Mouse (Mus musculus) heart, embryonic 13.5 days (tissue): ENCODE measurements at regions not wholly inside any gene's neighbourhood (a gene's known extent, or its start where the extent isn't known, plus 50 kb on each side); places are given as distances from the start of the nearest gene placed in this dataset.

Experiments
- ATAC-seq: fragments of 200-750 bp; cut with Nextera tagmentation; 2 replicates; pipeline ENCODE4 v1.8.0; 2017; ENCODE audit warnings: moderate TSS enrichment; ENCODE audit not compliant: insufficient number of reproducible peaks, low FRiP score, low TSS enrichment; ENCODE audit errors: extremely low read depth
- H3K27ac ChIP-seq: fragments of 300-500 bp; sonication (generic); replicated peaks from 2 replicates; pipeline ENCODE4 v1.5.1; 2015; ENCODE audit warnings: moderate library complexity, mild to moderate bottlenecking, inconsistent platforms
- H3K27me3 ChIP-seq: fragments of 300-500 bp; sonication (generic); replicated peaks from 2 replicates; pipeline ENCODE4 v1.6.1; 2015; ENCODE audit warnings: mild to moderate bottlenecking, inconsistent platforms
- H3K36me3 ChIP-seq: fragments of 300-500 bp; sonication (generic); 2 replicates; pipeline ENCODE4 v1.6.1; 2015; ENCODE audit warnings: mild to moderate bottlenecking, inconsistent platforms
- H3K4me1 ChIP-seq: fragments of 300-500 bp; sonication (generic); 2 replicates; pipeline ENCODE4 v1.6.1; 2015; ENCODE audit warnings: inconsistent platforms
- H3K4me2 ChIP-seq: fragments of 300-500 bp; sonication (generic); 2 replicates; pipeline ENCODE4 v1.6.1; 2015; ENCODE audit warnings: inconsistent platforms, mild to moderate bottlenecking, moderate library complexity
- H3K4me3 ChIP-seq: fragments of 300-500 bp; sonication (generic); 2 replicates; pipeline ENCODE4 v1.5.1; 2015; ENCODE audit warnings: moderate library complexity, mild to moderate bottlenecking, inconsistent platforms
- H3K9ac ChIP-seq: fragments of 300-500 bp; sonication (generic); 2 replicates; pipeline ENCODE4 v1.6.1; 2015; ENCODE audit warnings: inconsistent platforms, mild to moderate bottlenecking, moderate library complexity
- H3K9me3 ChIP-seq: fragments of 300-500 bp; sonication (generic); 2 replicates; pipeline ENCODE4 v1.6.1; 2016; ENCODE audit warnings: inconsistent platforms
- WGBS: fragments of 180-500 bp; shearing (Covaris S2); methylation state at CpG from one replicate; pipeline ENCODE4 v1.1.7; 2015; ENCODE audit warnings: mixed read lengths; 5-methylcytosine and 5-hydroxymethylcytosine counted together

- Histone ChIP-seq H3K27me3 (no peaks in the 10 kb centered on the region), H3K4me2 (no peak overlapping the region), H3K36me3 (no peaks in the 10 kb centered on the region), H3K9me3 (no peaks in the 10 kb centered on the region), H3K4me3 (no peak overlapping the region), H3K27ac (no peak overlapping the region), H3K9ac (no peak overlapping the region), H3K4me1 (no peaks in the 10 kb centered on the region)
- ATAC-seq, result no peak
- WGBS, result 63% methylated on average over 7 of the region's 7 CpGs
Measured at GRCm38 (mm10) chr3:52463911-52464310, 195.8 kb downstream of the Foxo1 start.

- no peak for ATAC-seq
- H3K4me1 ChIP-seq, result peaks cover 22% of the 10 kb centered on the region
- no peak overlapping the region for H3K9ac ChIP-seq
- H3K4me2 ChIP-seq, result no peak overlapping the region
- H3K27me3 ChIP-seq, result no peaks in the 10 kb centered on the region
- H3K27ac ChIP-seq, result no peak overlapping the region
- WGBS, result 67% methylated on average over 5 of the region's 5 CpGs
- no peaks in the 10 kb centered on the region for H3K36me3 ChIP-seq
- no peak overlapping the region for H3K4me3 ChIP-seq
- no peaks in the 10 kb centered on the region for H3K9me3 ChIP-seq
Measured at GRCm38 (mm10) chr3:52454955-52455354, 186.8 kb downstream of the Foxo1 start.

GRCm38 (mm10) chr3:52453041-52453440 lies 184.9 kb downstream of the Foxo1 start:
- Histone ChIP-seq H3K9ac (no peak overlapping the region), H3K27me3 (no peaks in the 10 kb centered on the region), H3K4me1 (peaks cover 15% of the 10 kb centered on the region), H3K36me3 (no peaks in the 10 kb centered on the region), H3K4me2 (no peak overlapping the region), H3K27ac (no peak overlapping the region), H3K9me3 (no peaks in the 10 kb centered on the region), H3K4me3 (no peak overlapping the region)
- ATAC-seq, result no peak
- 46% methylated on average over 3 of the region's 3 CpGs for WGBS

GRCm38 (mm10) chr3:52452345-52452744 lies 184.2 kb downstream of the Foxo1 start:
- H3K27ac ChIP-seq, result no peak overlapping the region
- H3K27me3 ChIP-seq, result no peaks in the 10 kb centered on the region
- H3K4me1 ChIP-seq, result peaks cover 15% of the 10 kb centered on the region
- H3K4me2 ChIP-seq, result no peak overlapping the region
- no peak overlapping the region for H3K4me3 ChIP-seq
- H3K9ac ChIP-seq, result no peak overlapping the region
- no peak for ATAC-seq
- no peaks in the 10 kb centered on the region for H3K9me3 ChIP-seq
- WGBS, result 53% methylated on average over 5 of the region's 5 CpGs
- no peaks in the 10 kb centered on the region for H3K36me3 ChIP-seq

DNA sequence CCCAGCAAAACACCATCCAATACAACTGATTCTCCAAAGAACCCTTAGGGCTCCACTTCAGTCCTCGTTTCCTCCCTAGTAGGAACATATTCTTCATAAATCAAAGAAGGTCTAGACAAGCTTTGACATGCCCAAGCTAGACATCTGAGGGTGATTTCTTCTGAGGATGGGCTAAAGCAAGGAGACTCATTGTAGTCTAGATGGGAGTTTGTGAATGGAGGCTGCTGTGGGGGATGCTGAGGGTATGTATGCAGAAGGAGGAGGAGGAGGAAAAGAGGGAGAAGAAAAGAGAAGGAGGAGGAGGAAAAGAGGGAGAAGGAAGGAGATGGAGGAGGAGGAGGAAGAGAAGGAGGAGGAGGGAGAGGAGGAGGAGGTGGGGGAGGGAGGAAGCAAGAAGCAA lies 178.9 kb downstream of the Foxo1 start:
- no peak for ATAC-seq
- Histone ChIP-seq H3K4me1 (peaks cover 11% of the 10 kb centered on the region; the same call in 1 of the 2 replicates), H3K4me2 (no peak overlapping the region), H3K27ac (no peak overlapping the region), H3K4me3 (no peak overlapping the region), H3K9me3 (no peaks in the 10 kb centered on the region), H3K27me3 (no peaks in the 10 kb centered on the region), H3K9ac (no peak overlapping the region), H3K36me3 (no peaks in the 10 kb centered on the region)
- WGBS, result 52% methylated on average over 1 of the region's 1 CpGs

DNA sequence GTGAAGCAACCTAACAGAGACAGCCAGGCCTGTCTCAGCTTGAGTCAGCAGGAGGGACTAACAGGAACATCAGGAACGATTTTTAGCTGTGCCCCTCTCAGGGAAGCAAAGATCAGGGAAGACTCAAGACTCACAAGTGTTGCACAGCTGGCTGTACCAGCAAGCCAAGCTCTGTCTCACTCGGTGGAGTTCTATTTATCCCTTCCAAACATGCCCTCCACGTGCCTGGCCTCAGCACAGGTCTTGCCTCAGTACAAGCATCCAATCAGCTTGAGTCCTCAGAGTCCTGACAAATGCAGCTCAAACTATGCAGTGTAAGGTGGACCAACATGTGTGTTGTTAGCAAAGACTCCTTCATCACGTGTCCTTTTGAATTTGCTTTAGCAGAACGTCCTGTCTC lies 178.4 kb downstream of the Foxo1 start:
- WGBS, result 62% methylated on average over 5 of the region's 5 CpGs
- no peak overlapping the region for H3K9ac ChIP-seq
- no peaks in the 10 kb centered on the region for H3K36me3 ChIP-seq
- H3K27ac ChIP-seq, result no peak overlapping the region
- H3K4me3 ChIP-seq, result no peak overlapping the region
- H3K27me3 ChIP-seq, result no peaks in the 10 kb centered on the region
- no peaks in the 10 kb centered on the region for H3K9me3 ChIP-seq
- ATAC-seq, result no peak
- no peak overlapping the region for H3K4me2 ChIP-seq
- H3K4me1 ChIP-seq, result peaks cover 8% of the 10 kb centered on the region; the same call in 1 of the 2 replicates

DNA sequence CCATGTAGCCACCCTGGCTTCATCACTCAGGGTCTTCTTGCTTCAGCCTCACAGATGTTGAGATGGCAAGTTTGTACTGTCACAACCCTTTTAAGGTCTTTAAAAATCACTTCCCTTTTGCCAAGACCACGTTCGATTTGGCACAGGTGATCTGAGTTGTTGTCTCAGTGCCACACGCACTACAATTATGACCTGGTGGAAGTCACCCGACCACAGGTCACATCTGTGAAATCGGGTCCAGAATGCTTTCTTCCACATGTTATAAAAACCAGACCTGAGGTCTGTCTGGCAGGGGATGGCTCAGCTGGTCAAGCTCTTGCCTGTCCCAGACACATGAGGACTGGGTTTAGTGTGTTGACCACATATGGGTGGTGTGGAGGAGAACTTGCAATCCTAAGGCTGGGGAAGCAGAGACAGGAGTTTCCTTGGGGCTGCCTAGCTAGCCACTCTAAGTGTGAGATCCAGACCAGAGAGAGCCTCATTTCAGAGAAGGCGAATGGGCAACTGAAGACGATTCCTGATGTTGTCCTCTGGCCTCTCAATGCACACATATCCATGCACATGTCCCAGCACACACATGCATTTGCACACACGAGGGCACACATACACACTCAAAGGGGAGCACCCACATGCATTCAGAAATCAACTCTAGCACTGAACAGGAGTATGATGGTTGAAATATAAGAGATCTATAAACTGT lies 176.4 kb downstream of the Foxo1 start:
- no peak overlapping the region for H3K4me2 ChIP-seq
- peaks cover 6% of the 10 kb centered on the region; the same call in 1 of the 2 replicates for H3K4me1 ChIP-seq
- H3K36me3 ChIP-seq, result no peaks in the 10 kb centered on the region
- 85% methylated on average over 8 of the region's 8 CpGs for WGBS
- no peaks in the 10 kb centered on the region for H3K9me3 ChIP-seq
- no peak overlapping the region for H3K9ac ChIP-seq
- no peak overlapping the region for H3K4me3 ChIP-seq
- no peaks in the 10 kb centered on the region for H3K27me3 ChIP-seq
- no peak for ATAC-seq
- no peak overlapping the region for H3K27ac ChIP-seq

GRCm38 (mm10) chr3:52443856-52444255 lies 175.7 kb downstream of the Foxo1 start:
- Histone ChIP-seq H3K4me3 (no peak overlapping the region), H3K27ac (0 out of 2 replicates have a peak overlapping the region, but pooled peaks have one; percentile 36), H3K4me2 (no peak overlapping the region), H3K27me3 (no peaks in the 10 kb centered on the region), H3K36me3 (no peaks in the 10 kb centered on the region), H3K9me3 (no peaks in the 10 kb centered on the region), H3K4me1 (peaks cover 6% of the 10 kb centered on the region; the same call in 1 of the 2 replicates), H3K9ac (no peak overlapping the region)
- 30% methylated on average over 3 of the region's 3 CpGs for WGBS
- ATAC-seq, result no peak

DNA sequence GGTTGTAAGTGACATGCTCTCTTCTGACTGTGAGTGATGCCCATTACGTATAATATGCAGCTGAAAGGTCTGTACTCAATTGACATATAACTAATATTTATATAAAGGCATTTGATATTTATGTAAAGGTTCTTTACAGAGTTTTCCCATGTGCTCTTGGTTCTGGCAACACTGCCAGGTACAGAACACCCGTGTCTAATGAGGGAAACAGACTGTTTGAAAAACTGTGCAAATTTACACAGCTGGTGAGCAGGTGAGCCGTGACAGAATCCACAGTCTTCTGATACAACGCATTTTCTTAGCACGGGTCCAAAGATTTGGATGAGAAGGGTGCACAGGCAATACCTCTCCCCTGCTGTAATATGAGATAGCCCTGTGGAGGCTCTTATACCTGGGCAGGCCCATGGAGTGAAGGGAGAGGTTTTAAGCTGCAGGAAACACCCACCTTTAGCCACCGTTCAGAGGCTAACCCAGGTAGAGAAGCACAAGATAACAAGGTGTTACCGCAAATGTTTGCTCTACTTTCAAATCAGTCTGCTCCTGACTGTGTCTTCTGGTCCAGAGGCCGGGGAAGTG lies 161.0 kb downstream of the Foxo1 start:
- no peak overlapping the region for H3K4me3 ChIP-seq
- ATAC-seq, result no peak
- no peaks in the 10 kb centered on the region for H3K9me3 ChIP-seq
- H3K36me3 ChIP-seq, result no peaks in the 10 kb centered on the region
- no peak overlapping the region for H3K9ac ChIP-seq
- no peak overlapping the region for H3K4me2 ChIP-seq
- no peaks in the 10 kb centered on the region for H3K4me1 ChIP-seq
- no peaks in the 10 kb centered on the region for H3K27me3 ChIP-seq
- WGBS, result 66% methylated on average over 8 of the region's 8 CpGs
- H3K27ac ChIP-seq, result no peak overlapping the region

DNA sequence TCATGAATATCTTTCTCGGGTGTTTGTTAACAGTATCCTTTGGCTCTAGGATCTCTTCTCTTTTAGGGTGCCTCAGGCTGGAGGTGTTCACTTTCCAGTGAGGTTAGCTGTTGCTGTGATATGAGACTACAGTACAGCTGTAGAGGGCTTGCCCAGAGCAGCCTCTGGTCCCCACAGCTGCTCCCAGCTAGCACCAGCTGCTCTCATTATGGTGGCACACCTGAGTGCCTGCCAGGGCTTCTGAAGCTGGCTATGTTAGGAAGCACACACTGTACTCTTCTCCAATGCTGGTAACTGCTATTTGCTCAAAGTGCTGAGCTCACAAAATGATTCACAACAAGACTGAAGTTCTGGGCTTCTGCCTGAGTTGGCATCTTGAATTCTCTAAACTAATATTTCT lies 154.7 kb downstream of the Foxo1 start:
- H3K36me3 ChIP-seq, result no peaks in the 10 kb centered on the region
- no peaks in the 10 kb centered on the region for H3K4me1 ChIP-seq
- H3K27ac ChIP-seq, result no peak overlapping the region
- no peak overlapping the region for H3K4me3 ChIP-seq
- peaks cover 19% of the 10 kb centered on the region for H3K9me3 ChIP-seq
- WGBS, result 59% methylated on average over 1 of the region's 1 CpGs
- H3K27me3 ChIP-seq, result no peaks in the 10 kb centered on the region
- ATAC-seq, result no peak
- H3K4me2 ChIP-seq, result no peak overlapping the region
- no peak overlapping the region for H3K9ac ChIP-seq

- H3K27me3 ChIP-seq, result no peaks in the 10 kb centered on the region; the same call in 1 of the 2 replicates
- peaks cover 33% of the 10 kb centered on the region for H3K4me1 ChIP-seq
- no peak for ATAC-seq
- H3K4me3 ChIP-seq, result no peak overlapping the region
- H3K36me3 ChIP-seq, result no peaks in the 10 kb centered on the region
- H3K9me3 ChIP-seq, result 0 out of 2 replicates have a peak, but pooled peaks cover 6% of the 10 kb centered on the region
- WGBS, result 57% methylated on average over 6 of the region's 6 CpGs
- no peak overlapping the region for H3K27ac ChIP-seq
- H3K9ac ChIP-seq, result no peak overlapping the region
- H3K4me2 ChIP-seq, result no peak overlapping the region
Measured at GRCm38 (mm10) chr3:52416261-52416660, 148.1 kb downstream of the Foxo1 start.

DNA sequence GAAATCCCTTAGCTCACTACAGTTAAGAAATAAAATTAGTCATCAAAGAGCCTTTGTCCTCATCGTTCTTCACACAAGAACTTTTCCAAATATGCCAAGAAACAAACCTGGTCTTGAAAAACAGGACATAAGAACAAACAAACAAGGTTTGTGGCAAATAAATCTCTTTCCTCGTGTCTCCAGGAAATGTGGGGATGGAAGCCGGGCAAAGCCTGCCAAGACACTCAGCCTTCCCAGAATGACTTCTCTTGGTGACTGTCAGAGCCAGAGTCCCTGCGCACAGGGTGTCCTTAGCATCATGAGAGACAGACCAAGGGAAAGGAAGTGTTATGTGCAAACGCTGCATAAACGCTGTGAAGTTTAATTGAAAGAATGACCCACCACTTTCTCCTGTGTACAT lies 147.2 kb downstream of the Foxo1 start:
- Histone ChIP-seq H3K4me2 (no peak overlapping the region), H3K9ac (no peak overlapping the region), H3K36me3 (no peaks in the 10 kb centered on the region), H3K4me1 (peaks cover 34% of the 10 kb centered on the region), H3K27me3 (no peaks in the 10 kb centered on the region; the same call in 1 of the 2 replicates), H3K27ac (no peak overlapping the region), H3K4me3 (no peak overlapping the region), H3K9me3 (0 out of 2 replicates have a peak, but pooled peaks cover 6% of the 10 kb centered on the region)
- 28% methylated on average over 6 of the region's 6 CpGs for WGBS
- ATAC-seq, result no peak
